Mouse (Mus musculus): ENCODE measurements around the gene Hunk. TPM values are rescaled to one million over a fixed set of nuclear protein-coding genes. Genes with fewer than 3 reads are reported as not detected.

Hunk gene
- 5.0 and 5.6 TPM in 2 replicates for polyA plus RNA-seq (2014; fragmentation: Nextera tagmentation; extraction: Ambion mirVana)

DNA sequence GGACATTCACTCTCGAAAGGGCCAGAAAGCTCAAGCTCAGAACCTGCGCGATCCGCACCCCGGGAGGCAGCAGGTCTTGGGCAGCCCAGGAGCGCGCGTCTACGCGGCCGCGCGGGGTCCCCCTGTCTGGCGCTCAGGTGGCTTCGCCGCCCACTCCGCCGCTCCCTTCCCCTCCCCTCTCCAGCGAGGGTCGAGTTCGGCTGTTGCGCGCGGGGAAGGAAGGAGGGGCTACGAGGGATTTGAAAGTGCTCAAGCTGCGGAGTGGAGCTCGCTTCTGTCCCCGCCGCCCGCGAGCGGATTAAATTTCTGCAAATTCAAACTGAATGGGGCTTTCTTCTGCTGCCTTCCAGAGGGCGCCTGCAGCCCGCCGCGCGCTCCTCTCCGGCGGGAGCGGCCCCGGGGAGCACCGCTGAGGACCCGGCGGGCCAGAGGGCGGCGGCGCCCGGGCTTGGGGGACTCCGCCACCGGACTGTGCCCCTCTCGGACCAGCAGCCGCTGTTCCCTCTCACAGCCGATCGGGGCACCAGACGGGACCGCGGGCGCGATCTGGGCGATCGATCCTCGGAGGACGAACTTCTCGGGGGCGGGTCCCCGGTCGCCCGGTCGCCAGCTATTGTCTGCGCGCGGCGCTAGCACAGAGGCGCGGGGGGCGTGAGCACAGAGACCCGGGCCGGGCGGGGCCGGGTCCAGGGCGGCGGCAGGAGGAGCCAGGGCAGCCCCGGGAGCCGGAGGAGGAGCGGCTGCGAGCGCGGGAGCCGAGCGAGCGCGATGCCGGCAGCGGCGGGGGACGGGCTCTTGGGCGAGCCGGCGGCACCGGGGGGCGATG is at the start of gene Hunk:
Gene Hunk (plus strand): TSS at position 326 of the 826 bp plus-strand sequence.
- DNase-seq (ENCODE audit: low spot score): peak; percentile 77
- H3K27ac ChIP-seq (ENCODE audit: low read depth, low read length): peak within 1 kb of the TSS; percentile 85
- under 1% methylated on average over 88 of the region's 101 CpGs for WGBS
- H3K9ac ChIP-seq (ENCODE audit: low read depth, low read length): peak within 1 kb of the TSS; percentile 67
- peak within 1 kb of the TSS; percentile 68 for H3K4me2 ChIP-seq
- H3K36me3 ChIP-seq (ENCODE audit: control insufficient read depth, insufficient read depth, low read length): no peaks in the 10 kb centered on the region
- H3K9me3 ChIP-seq (ENCODE audit: control insufficient read depth, low read length): no peaks in the 10 kb centered on the region
- peak; percentile 56 for ATAC-seq (replicated peaks; ENCODE audit: low FRiP score)
- peaks cover 11% of the 10 kb centered on the region for H3K4me1 ChIP-seq (replicated peaks; ENCODE audit: control insufficient read depth, insufficient read depth, low read length)
- peaks cover 62% of the 10 kb centered on the region for H3K27me3 ChIP-seq (replicated peaks; ENCODE audit: control insufficient read depth, insufficient read depth, low read length)
- peak within 1 kb of the TSS; percentile 68 for H3K4me3 ChIP-seq (ENCODE audit: low read depth, low read length)

- ATAC-seq (replicated peaks; ENCODE audit: low FRiP score): no peak
- Histone ChIP-seq H3K36me3 (ENCODE audit: control insufficient read depth, insufficient read depth, low read length) (no peaks in the 10 kb centered on the region), H3K4me1 (replicated peaks; ENCODE audit: control insufficient read depth, insufficient read depth, low read length) (no peaks in the 10 kb centered on the region), H3K27ac (ENCODE audit: low read depth, low read length) (no peak overlapping the region), H3K9me3 (ENCODE audit: control insufficient read depth, low read length) (no peaks in the 10 kb centered on the region), H3K27me3 (replicated peaks; ENCODE audit: control insufficient read depth, insufficient read depth, low read length) (0 out of 2 replicates have a peak, but pooled peaks cover 2% of the 10 kb centered on the region), H3K4me3 (ENCODE audit: low read depth, low read length) (no peak overlapping the region), H3K4me2 (no peak overlapping the region), H3K9ac (ENCODE audit: low read depth, low read length) (no peak overlapping the region)
- no peak for DNase-seq (ENCODE audit: low spot score)
- WGBS: 78% methylated on average over 6 of the region's 6 CpGs
These were observed 46.8 kb upstream of the Hunk start for GRCm38 (mm10) chr16:90339026-90339425.

DNA sequence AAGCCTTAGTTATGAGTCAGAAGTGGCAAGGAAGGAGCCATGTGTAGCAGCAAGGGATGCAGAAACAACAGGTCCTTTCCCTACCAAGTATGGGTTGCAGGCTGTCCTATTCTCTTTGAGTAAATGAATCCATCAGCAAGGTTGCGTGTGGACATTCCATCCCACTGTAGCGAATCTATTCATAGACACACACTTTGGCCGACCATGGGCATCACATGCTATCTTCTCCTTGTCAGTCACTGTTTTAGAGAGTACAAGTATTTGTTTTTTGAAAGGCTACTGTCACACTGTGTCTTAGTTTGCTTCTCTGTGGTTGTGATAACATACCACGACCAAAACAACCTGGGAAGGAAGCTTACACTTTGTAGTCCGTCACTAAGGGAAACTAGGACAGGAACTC is 44.7 kb upstream of the Hunk start:
- Histone ChIP-seq H3K27ac (ENCODE audit: low read depth, low read length) (no peak overlapping the region), H3K9ac (ENCODE audit: low read depth, low read length) (no peak overlapping the region), H3K27me3 (replicated peaks; ENCODE audit: control insufficient read depth, insufficient read depth, low read length) (0 out of 2 replicates have a peak, but pooled peaks cover 2% of the 10 kb centered on the region), H3K4me2 (no peak overlapping the region), H3K4me3 (ENCODE audit: low read depth, low read length) (no peak overlapping the region), H3K9me3 (ENCODE audit: control insufficient read depth, low read length) (no peaks in the 10 kb centered on the region), H3K4me1 (replicated peaks; ENCODE audit: control insufficient read depth, insufficient read depth, low read length) (no peaks in the 10 kb centered on the region), H3K36me3 (ENCODE audit: control insufficient read depth, insufficient read depth, low read length) (no peaks in the 10 kb centered on the region)
- ATAC-seq (replicated peaks; ENCODE audit: low FRiP score) (no peak), DNase-seq (ENCODE audit: low spot score) (no peak)
- WGBS: 81% methylated on average over 5 of the region's 5 CpGs

- Histone ChIP-seq H3K9ac (ENCODE audit: low read depth, low read length) (no peak overlapping the region), H3K4me1 (replicated peaks; ENCODE audit: control insufficient read depth, insufficient read depth, low read length) (no peaks in the 10 kb centered on the region), H3K4me2 (peak overlapping the region; percentile 20; the same call in 1 of the 2 replicates), H3K4me3 (ENCODE audit: low read depth, low read length) (no peak overlapping the region), H3K9me3 (ENCODE audit: control insufficient read depth, low read length) (no peaks in the 10 kb centered on the region), H3K27ac (ENCODE audit: low read depth, low read length) (no peak overlapping the region), H3K36me3 (ENCODE audit: control insufficient read depth, insufficient read depth, low read length) (no peaks in the 10 kb centered on the region), H3K27me3 (replicated peaks; ENCODE audit: control insufficient read depth, insufficient read depth, low read length) (no peaks in the 10 kb centered on the region)
- DNase-seq (ENCODE audit: low spot score) (peak; percentile 64), ATAC-seq (replicated peaks; ENCODE audit: low FRiP score) (peak; percentile 94)
- WGBS: 32% methylated on average over 11 of the region's 13 CpGs
These were observed 35.9 kb upstream of the Hunk start for GRCm38 (mm10) chr16:90349700-90350548.

DNA sequence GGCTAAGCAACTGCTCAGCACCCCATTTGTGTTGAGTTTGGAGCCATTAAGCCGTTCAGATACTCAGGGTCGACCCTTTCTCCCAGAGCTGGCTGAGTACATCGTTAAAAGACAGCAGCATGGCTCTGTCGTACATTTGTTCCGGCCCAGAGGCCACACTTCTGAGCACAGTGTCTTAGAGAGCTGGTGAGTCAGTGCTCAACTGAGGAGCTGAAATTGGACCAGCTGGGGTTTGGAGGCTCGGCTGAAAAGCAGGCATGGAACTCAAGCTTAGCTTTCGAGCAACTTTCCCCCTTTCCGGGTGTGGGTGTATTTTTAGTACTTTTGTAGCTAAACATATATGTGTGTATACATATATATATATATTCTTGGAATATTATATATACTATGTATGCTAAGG is 34.1 kb upstream of the Hunk start:
- H3K4me3 ChIP-seq (ENCODE audit: low read depth, low read length): no peak overlapping the region
- no peaks in the 10 kb centered on the region for H3K4me1 ChIP-seq (replicated peaks; ENCODE audit: control insufficient read depth, insufficient read depth, low read length)
- H3K27me3 ChIP-seq (replicated peaks; ENCODE audit: control insufficient read depth, insufficient read depth, low read length): no peaks in the 10 kb centered on the region
- no peak overlapping the region for H3K4me2 ChIP-seq
- no peak for ATAC-seq (replicated peaks; ENCODE audit: low FRiP score)
- WGBS: 77% methylated on average over 8 of the region's 8 CpGs
- H3K9ac ChIP-seq (ENCODE audit: low read depth, low read length): no peak overlapping the region
- H3K9me3 ChIP-seq (ENCODE audit: control insufficient read depth, low read length): no peaks in the 10 kb centered on the region
- H3K36me3 ChIP-seq (ENCODE audit: control insufficient read depth, insufficient read depth, low read length): no peaks in the 10 kb centered on the region
- no peak overlapping the region for H3K27ac ChIP-seq (ENCODE audit: low read depth, low read length)
- no peak for DNase-seq (ENCODE audit: low spot score)

GRCm38 (mm10) chr16:90352691-90353090 is 33.1 kb upstream of the Hunk start:
- WGBS: 71% methylated on average over 6 of the region's 6 CpGs
- Histone ChIP-seq H3K36me3 (ENCODE audit: control insufficient read depth, insufficient read depth, low read length) (no peaks in the 10 kb centered on the region), H3K4me1 (replicated peaks; ENCODE audit: control insufficient read depth, insufficient read depth, low read length) (no peaks in the 10 kb centered on the region), H3K27me3 (replicated peaks; ENCODE audit: control insufficient read depth, insufficient read depth, low read length) (no peaks in the 10 kb centered on the region), H3K4me3 (ENCODE audit: low read depth, low read length) (no peak overlapping the region), H3K27ac (ENCODE audit: low read depth, low read length) (no peak overlapping the region), H3K4me2 (no peak overlapping the region), H3K9me3 (ENCODE audit: control insufficient read depth, low read length) (no peaks in the 10 kb centered on the region), H3K9ac (ENCODE audit: low read depth, low read length) (no peak overlapping the region)
- DNase-seq (ENCODE audit: low spot score) (no peak), ATAC-seq (replicated peaks; ENCODE audit: low FRiP score) (no peak)

GRCm38 (mm10) chr16:90353156-90353555 is 32.7 kb upstream of the Hunk start:
- Histone ChIP-seq H3K27me3 (replicated peaks; ENCODE audit: control insufficient read depth, insufficient read depth, low read length) (no peaks in the 10 kb centered on the region), H3K9me3 (ENCODE audit: control insufficient read depth, low read length) (no peaks in the 10 kb centered on the region), H3K4me1 (replicated peaks; ENCODE audit: control insufficient read depth, insufficient read depth, low read length) (no peaks in the 10 kb centered on the region), H3K9ac (ENCODE audit: low read depth, low read length) (no peak overlapping the region), H3K27ac (ENCODE audit: low read depth, low read length) (no peak overlapping the region), H3K36me3 (ENCODE audit: control insufficient read depth, insufficient read depth, low read length) (no peaks in the 10 kb centered on the region), H3K4me3 (ENCODE audit: low read depth, low read length) (no peak overlapping the region), H3K4me2 (no peak overlapping the region)
- DNase-seq (ENCODE audit: low spot score): no peak
- no peak for ATAC-seq (replicated peaks; ENCODE audit: low FRiP score)
- 86% methylated on average over 5 of the region's 5 CpGs for WGBS

GRCm38 (mm10) chr16:90359329-90359728 is 26.5 kb upstream of the Hunk start:
- no peak for DNase-seq (ENCODE audit: low spot score)
- Histone ChIP-seq H3K4me2 (no peak overlapping the region), H3K9me3 (ENCODE audit: control insufficient read depth, low read length) (no peaks in the 10 kb centered on the region), H3K4me3 (ENCODE audit: low read depth, low read length) (no peak overlapping the region), H3K9ac (ENCODE audit: low read depth, low read length) (no peak overlapping the region), H3K27ac (ENCODE audit: low read depth, low read length) (no peak overlapping the region), H3K27me3 (replicated peaks; ENCODE audit: control insufficient read depth, insufficient read depth, low read length) (no peaks in the 10 kb centered on the region), H3K4me1 (replicated peaks; ENCODE audit: control insufficient read depth, insufficient read depth, low read length) (no peaks in the 10 kb centered on the region), H3K36me3 (ENCODE audit: control insufficient read depth, insufficient read depth, low read length) (no peaks in the 10 kb centered on the region)
- WGBS: 50% methylated on average over 9 of the region's 9 CpGs
- ATAC-seq (replicated peaks; ENCODE audit: low FRiP score): no peak
